Mouse (Mus musculus) frontal cortex, adult 2 months (tissue): ENCODE measurements at regions not wholly inside any gene's neighbourhood (a gene's known extent, or its start where the extent isn't known, plus 50 kb on each side); places are given as distances from the start of the nearest gene placed in this dataset.

Source experiments
- DNase-seq, 2 experiments: peaks; one replicate each; pipeline ENCODE4 v3.0.0; 2022; ENCODE audit warnings: low spot score in 1 of 2; ENCODE audit errors: extremely low spot score in 1 of 2

GRCm38 (mm10) chr3:11668960-11669359, 1333.5 kb upstream of the Gm38303 start:
- DNase-seq = no peak

GRCm38 (mm10) chr3:11639329-11639728, 1303.8 kb upstream of the Gm38303 start:
- no peak for DNase-seq

- DNase-seq = peak; percentile 10 to 12
Measured at GRCm38 (mm10) chr3:11601496-11601895, 1266.0 kb upstream of the Gm38303 start.

- no peak for DNase-seq
Measured at GRCm38 (mm10) chr3:11563851-11564250, 1228.4 kb upstream of the Gm38303 start.

GRCm38 (mm10) chr3:11562901-11563300, 1227.4 kb upstream of the Gm38303 start:
- no peak for DNase-seq
